Mouse (Mus musculus) heart, adult 2 months (tissue): ENCODE measurements at regions not wholly inside any gene's neighbourhood (a gene's known extent, or its start where the extent isn't known, plus 50 kb on each side); places are given as distances from the start of the nearest gene placed in this dataset.

Source experiments
- CTCF ChIP-seq: fragments of 200-600 bp; IDR thresholded peaks from 2 replicates; pipeline ENCODE4 v1.8.1; 2022; ENCODE audit warnings: antibody characterized with exemption, mild to moderate bottlenecking, moderate library complexity
- EP300 ChIP-seq: fragments of 200-500 bp; IDR thresholded peaks from 2 replicates; pipeline ENCODE4 v1.6.1; 2011; ENCODE audit warnings: low read depth, low read length, control low read depth; ENCODE audit not compliant: insufficient read depth
- POLR2A ChIP-seq: fragments of 200-500 bp; IDR thresholded peaks from 2 replicates; pipeline ENCODE4 v1.6.1; 2011; ENCODE audit warnings: mild to moderate bottlenecking, low read depth, low read length, control low read depth; ENCODE audit not compliant: insufficient read depth

GRCm38 (mm10) chr9:61158192-61158770 is 213.9 kb upstream of the Tle3 start:
- TF ChIP-seq POLR2A (no peak), CTCF (no peak), EP300 (no peak)
